Mouse (Mus musculus) embryonic facial prominence, embryonic 13.5 days (tissue): ENCODE measurements around the gene Igsf6. TPM values are rescaled to one million over a fixed set of nuclear protein-coding genes. Genes with fewer than 3 reads are reported as not detected.

Experiments
- ATAC-seq: fragments of 200-750 bp; cut with Nextera tagmentation; 2 replicates; pipeline ENCODE4 v1.8.0; 2017; ENCODE audit warnings: low read depth; ENCODE audit not compliant: insufficient number of reproducible peaks, insufficient read depth, low FRiP score, low TSS enrichment
- H3K27ac ChIP-seq: fragments of 300-500 bp; sonication (generic); 2 replicates; pipeline ENCODE4 v1.5.1; 2015; ENCODE audit warnings: moderate library complexity, mild to moderate bottlenecking, inconsistent platforms
- H3K27me3 ChIP-seq: fragments of 300-500 bp; sonication (generic); 2 replicates; pipeline ENCODE4 v1.6.1; 2015; ENCODE audit warnings: mild to moderate bottlenecking, inconsistent platforms
- H3K36me3 ChIP-seq: fragments of 300-500 bp; sonication (generic); 2 replicates; pipeline ENCODE4 v1.6.1; 2015; ENCODE audit warnings: mild to moderate bottlenecking, inconsistent platforms
- H3K4me1 ChIP-seq: fragments of 300-500 bp; sonication (generic); 2 replicates; pipeline ENCODE4 v1.6.1; 2015; ENCODE audit warnings: inconsistent platforms
- H3K4me2 ChIP-seq: fragments of 300-500 bp; sonication (generic); 2 replicates; pipeline ENCODE4 v1.6.1; 2015; ENCODE audit warnings: moderate library complexity, mild to moderate bottlenecking, inconsistent platforms
- H3K4me3 ChIP-seq: fragments of 300-500 bp; sonication (generic); 2 replicates; pipeline ENCODE4 v1.5.1; 2015; ENCODE audit warnings: mild to moderate bottlenecking, inconsistent platforms
- H3K9ac ChIP-seq: fragments of 300-500 bp; sonication (generic); 2 replicates; pipeline ENCODE4 v1.6.1; 2015; ENCODE audit warnings: mild to moderate bottlenecking, inconsistent platforms
- H3K9me3 ChIP-seq: fragments of 300-500 bp; sonication (generic); 2 replicates; pipeline ENCODE4 v1.6.1; 2016; ENCODE audit warnings: inconsistent platforms
- WGBS: fragments of 180-500 bp; shearing (Covaris S2); methylation state at CpG from one replicate; pipeline ENCODE4 v1.1.7; 2015; ENCODE audit warnings: mixed read lengths; 5-methylcytosine and 5-hydroxymethylcytosine counted together
- polyA plus RNA-seq: library from polyadenylated mRNA; unstranded; fragments of >200 nt; fragmentation: Nextera tagmentation; extraction: Ambion mirVana; gene quantifications from 2 replicates; pipeline ENCODE4 v1.2.1, GENCODE M21; 2015

The Igsf6 gene
- polyA plus RNA-seq, 1 experiment from 2014 or later, result 1.7 TPM

DNA sequence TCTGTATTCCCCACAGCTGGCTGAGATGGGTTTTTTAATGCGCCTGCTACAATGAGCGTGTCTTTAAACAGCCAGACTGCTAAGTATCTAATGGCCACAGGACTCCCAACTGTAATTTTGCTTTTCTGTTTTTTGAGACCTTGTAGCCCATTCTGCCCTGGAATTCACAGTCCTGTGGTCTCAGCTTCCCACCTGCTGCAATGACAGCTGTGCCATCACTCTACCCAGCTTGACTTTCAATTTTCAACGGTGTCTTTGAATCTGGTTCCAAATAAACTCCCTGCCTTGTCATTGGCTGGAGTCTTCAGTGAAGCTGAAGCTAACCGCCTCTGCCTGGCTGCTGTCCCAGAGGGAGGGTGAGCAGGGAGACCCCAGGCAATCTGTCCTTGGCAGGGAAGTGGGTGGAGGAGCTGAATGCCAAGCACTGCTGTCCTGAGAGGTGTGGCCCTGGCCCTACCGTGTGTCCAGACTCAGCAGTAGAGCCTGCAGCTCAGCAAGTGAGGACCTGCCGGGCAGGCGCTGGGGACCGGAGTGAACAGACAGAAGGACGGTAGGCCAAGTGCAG, 8.7 kb upstream of the Igsf6 start:
- H3K4me2 ChIP-seq, result no peak overlapping the region
- no peaks in the 10 kb centered on the region for H3K9me3 ChIP-seq
- no peak; the same call in 1 of the 2 replicates for ATAC-seq
- H3K4me3 ChIP-seq, result no peak overlapping the region
- WGBS, result 67% methylated on average over 9 of the region's 9 CpGs
- no peak overlapping the region for H3K27ac ChIP-seq
- no peak overlapping the region for H3K9ac ChIP-seq
- H3K4me1 ChIP-seq, result peaks cover 20% of the 10 kb centered on the region
- peaks cover 15% of the 10 kb centered on the region for H3K36me3 ChIP-seq
- no peaks in the 10 kb centered on the region for H3K27me3 ChIP-seq

DNA sequence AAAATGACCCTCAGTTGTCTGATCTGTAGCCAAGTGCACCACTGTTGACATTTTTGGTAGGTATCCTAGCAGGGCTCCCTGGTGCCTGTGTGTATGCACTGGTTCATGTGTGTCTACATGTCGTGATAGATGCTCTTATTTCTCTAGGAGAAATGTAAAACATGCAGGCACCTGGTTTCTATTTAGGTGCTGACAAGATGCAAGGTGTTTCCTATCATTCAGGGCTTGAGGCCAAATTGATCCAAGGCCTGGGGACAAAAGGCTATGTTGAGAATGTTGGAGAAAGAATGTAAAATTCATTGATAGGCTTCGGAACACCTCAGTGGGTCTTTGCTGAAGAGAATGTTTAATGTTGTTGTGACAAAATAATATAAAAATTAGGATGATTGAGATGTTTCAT, 7.4 kb upstream of the Igsf6 start:
- H3K27me3 ChIP-seq, result no peaks in the 10 kb centered on the region
- H3K36me3 ChIP-seq, result peaks cover 22% of the 10 kb centered on the region
- H3K4me2 ChIP-seq, result no peak overlapping the region
- no peak for ATAC-seq
- H3K27ac ChIP-seq, result no peak overlapping the region
- no peak overlapping the region for H3K4me3 ChIP-seq
- no peak overlapping the region for H3K9ac ChIP-seq
- H3K4me1 ChIP-seq, result peaks cover 20% of the 10 kb centered on the region
- 38% methylated on average over 2 of the region's 2 CpGs for WGBS
- H3K9me3 ChIP-seq, result no peaks in the 10 kb centered on the region

DNA sequence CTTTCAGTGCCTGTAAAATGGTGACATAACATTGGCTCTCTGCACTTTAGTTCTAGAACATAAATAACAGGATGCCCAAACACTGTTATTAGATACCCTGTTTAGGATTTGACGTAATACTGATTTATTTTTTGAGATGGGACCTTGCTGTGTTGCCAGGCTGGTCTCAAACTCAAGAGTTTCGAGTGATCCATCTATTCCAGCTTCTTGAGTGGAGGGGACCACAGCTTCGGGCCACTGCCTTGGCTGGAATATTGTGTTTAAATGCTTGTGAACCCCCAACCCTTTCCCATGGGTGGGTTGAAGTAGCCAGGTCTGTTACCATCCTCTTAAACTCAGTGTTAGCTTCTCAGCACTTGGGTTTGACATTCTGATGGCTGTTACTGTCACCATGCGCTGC, 7.0 kb upstream of the Igsf6 start, which contains the start of gene Otoa:
TSS of gene Otoa (plus strand) at position 301 of the 400 bp plus-strand sequence.
- Histone ChIP-seq H3K27me3 (no peaks in the 10 kb centered on the region), H3K4me2 (no peak within 1 kb of the TSS), H3K27ac (no peak within 1 kb of the TSS), H3K4me1 (peaks cover 20% of the 10 kb centered on the region), H3K36me3 (peaks cover 26% of the 10 kb centered on the region), H3K4me3 (no peak within 1 kb of the TSS), H3K9me3 (no peaks in the 10 kb centered on the region), H3K9ac (no peak within 1 kb of the TSS)
- 81% methylated on average over 4 of the region's 4 CpGs for WGBS
- no peak for ATAC-seq

DNA sequence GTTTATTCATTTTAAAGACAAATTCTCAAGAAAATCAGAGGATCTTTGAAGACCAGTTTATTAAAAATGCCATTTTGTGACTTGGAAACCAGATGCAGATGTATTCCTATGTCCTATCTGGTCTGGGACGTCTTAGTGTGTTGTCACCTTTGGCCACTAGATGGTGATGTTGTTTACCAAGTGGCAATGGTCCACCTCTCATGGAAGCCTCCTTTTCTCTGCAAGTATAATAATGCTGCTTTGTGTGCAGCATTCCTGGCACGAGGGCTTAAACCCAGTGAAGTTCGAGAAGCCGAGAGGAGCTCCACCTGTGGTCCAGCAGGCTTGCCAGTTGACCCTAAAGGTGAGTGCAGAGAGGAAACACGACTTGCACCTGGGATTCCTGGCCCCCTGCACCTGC, 3.5 kb upstream of the Igsf6 start:
- 6% methylated on average over 5 of the region's 5 CpGs for WGBS
- Histone ChIP-seq H3K4me3 (no peak overlapping the region), H3K4me2 (no peak overlapping the region), H3K9me3 (no peaks in the 10 kb centered on the region), H3K27ac (no peak overlapping the region), H3K27me3 (no peaks in the 10 kb centered on the region), H3K4me1 (peaks cover 2% of the 10 kb centered on the region; the same call in 1 of the 2 replicates), H3K36me3 (peaks cover 47% of the 10 kb centered on the region), H3K9ac (no peak overlapping the region)
- ATAC-seq, result peak; percentile 26; the same call in 1 of the 2 replicates

DNA sequence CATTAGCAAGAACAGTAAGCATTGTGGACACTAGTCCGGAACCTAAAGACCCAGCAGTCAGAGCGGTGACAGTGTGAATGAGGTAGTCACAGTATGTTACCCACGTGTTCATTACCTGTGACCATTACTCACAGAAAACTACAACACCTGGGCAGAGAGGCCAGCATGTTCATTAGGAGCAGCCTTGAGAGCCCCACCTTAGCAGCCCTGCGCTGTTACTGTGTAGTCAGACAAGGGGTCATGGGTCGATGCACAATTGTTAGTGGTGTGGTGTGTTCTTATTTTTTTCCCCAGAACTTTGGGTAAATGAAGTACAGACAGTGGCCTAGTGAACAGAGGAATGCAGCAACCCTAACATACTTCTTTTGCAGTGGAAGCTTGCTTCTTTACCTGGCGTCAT, 2.9 kb upstream of the Igsf6 start:
- WGBS, result 90% methylated on average over 6 of the region's 6 CpGs
- Histone ChIP-seq H3K4me2 (no peak overlapping the region), H3K27ac (no peak overlapping the region), H3K4me3 (no peak overlapping the region), H3K4me1 (no peaks in the 10 kb centered on the region), H3K27me3 (no peaks in the 10 kb centered on the region), H3K9me3 (no peaks in the 10 kb centered on the region), H3K36me3 (peaks cover 47% of the 10 kb centered on the region), H3K9ac (no peak overlapping the region)
- no peak for ATAC-seq

DNA sequence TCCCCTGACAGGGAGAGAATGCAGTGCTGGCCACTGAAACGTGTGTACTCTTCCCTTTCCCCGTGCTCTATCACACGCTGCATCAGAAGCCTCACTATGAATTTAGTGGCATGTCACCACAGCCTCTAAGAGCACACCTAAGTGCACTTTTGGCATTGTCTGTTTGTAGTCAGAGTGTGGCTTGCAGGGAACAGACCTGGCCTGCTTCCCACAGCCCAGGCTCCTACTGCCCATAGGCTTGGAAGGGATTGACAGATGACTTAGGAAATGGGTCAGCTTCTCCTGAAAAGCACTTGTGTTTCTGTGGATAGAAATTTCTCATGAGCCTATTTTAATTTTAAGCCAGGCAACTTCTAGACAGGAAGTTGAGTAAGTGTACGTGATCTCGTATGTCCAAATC, 1.0 kb upstream of the Igsf6 start:
- H3K9me3 ChIP-seq, result no peaks in the 10 kb centered on the region
- no peaks in the 10 kb centered on the region for H3K27me3 ChIP-seq
- H3K4me3 ChIP-seq, result no peak overlapping the region
- no peak overlapping the region for H3K9ac ChIP-seq
- ATAC-seq, result no peak
- H3K4me1 ChIP-seq, result no peaks in the 10 kb centered on the region
- peaks cover 60% of the 10 kb centered on the region for H3K36me3 ChIP-seq
- no peak overlapping the region for H3K4me2 ChIP-seq
- H3K27ac ChIP-seq, result no peak overlapping the region
- 86% methylated on average over 5 of the region's 5 CpGs for WGBS

DNA sequence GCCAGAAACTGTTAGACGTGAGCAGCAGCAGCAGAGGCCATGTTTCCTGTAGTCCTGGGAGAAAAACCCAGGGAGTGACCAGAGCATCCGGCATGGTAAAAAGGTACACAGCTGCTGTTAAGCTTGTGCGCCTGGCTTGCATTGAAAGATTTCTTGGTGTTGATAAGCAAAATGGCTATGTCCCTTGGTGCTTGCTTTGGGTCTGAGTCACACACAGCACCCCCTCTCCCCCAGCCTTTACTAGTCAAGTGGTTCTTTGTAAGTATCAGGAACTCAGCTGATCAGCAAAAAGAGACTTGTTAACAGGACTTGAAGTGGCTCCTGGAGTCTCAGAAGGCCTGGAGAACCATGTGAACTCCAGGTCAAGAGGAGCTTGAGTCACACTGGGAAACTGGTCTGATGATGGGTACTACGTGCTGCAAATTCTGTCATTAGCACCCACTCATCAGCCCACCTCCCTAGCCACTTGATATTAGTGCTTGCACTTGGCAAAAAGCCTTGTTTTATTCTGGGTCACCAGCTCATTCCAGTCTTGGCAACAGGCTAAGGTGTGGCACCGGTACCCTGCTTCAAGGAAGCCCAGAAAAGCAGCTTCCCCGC, 529 bp upstream of the Igsf6 start:
- Histone ChIP-seq H3K27me3 (no peaks in the 10 kb centered on the region), H3K27ac (no peak overlapping the region), H3K4me2 (no peak overlapping the region), H3K36me3 (peaks cover 60% of the 10 kb centered on the region), H3K4me3 (no peak overlapping the region), H3K9ac (no peak overlapping the region), H3K4me1 (no peaks in the 10 kb centered on the region), H3K9me3 (no peaks in the 10 kb centered on the region)
- ATAC-seq, result no peak
- WGBS, result 88% methylated on average over 6 of the region's 6 CpGs

DNA sequence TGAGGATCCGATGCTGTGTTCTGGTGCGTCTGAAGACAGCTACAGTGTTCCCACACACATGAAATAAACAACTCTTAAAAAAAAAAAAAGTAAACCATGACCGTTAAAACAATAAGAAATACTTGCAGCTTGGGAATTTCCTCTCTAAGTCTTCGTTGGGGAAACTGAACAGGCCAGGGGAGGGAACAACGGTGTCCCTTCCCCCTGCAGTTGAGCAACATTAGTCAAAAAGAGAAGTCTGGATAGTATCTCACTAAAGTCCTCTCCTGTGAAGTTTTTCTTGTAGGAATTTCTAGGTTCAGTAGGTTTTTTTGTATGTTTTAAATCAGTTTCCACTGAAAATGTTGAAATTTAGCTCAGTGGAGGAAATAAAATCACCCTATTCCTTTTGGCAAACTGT, 1.9 kb downstream of the Igsf6 start:
- Histone ChIP-seq H3K9me3 (no peaks in the 10 kb centered on the region), H3K27ac (no peak overlapping the region), H3K4me3 (no peak overlapping the region), H3K4me2 (no peak overlapping the region), H3K9ac (no peak overlapping the region), H3K27me3 (no peaks in the 10 kb centered on the region), H3K36me3 (peaks cover 63% of the 10 kb centered on the region), H3K4me1 (no peaks in the 10 kb centered on the region)
- WGBS, result 84% methylated on average over 5 of the region's 5 CpGs
- ATAC-seq, result no peak

DNA sequence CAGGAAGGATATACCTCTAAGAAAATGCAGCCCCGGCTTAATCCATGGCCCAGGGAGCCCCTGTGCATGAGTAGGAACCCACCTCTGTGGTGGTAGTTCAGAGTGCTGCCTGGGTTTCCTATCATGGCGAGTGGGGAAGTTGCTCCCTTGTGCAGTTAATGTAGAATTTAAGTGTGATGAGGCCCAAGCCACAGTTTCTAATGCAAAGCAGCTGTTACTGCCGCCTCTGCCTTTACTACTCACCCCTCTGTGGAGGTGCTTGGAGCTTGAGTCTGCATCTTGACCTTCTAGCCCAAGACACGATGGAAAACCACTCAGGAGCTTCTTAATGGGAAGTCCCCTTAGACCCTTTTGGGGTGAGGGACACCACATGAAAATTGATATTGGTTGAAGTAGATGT, 3.1 kb downstream of the Igsf6 start:
- H3K4me2 ChIP-seq, result no peak overlapping the region
- 74% methylated on average over 4 of the region's 4 CpGs for WGBS
- H3K27me3 ChIP-seq, result no peaks in the 10 kb centered on the region
- no peak overlapping the region for H3K27ac ChIP-seq
- peaks cover 56% of the 10 kb centered on the region for H3K36me3 ChIP-seq
- no peak for ATAC-seq
- H3K9me3 ChIP-seq, result no peaks in the 10 kb centered on the region
- no peaks in the 10 kb centered on the region for H3K4me1 ChIP-seq
- no peak overlapping the region for H3K9ac ChIP-seq
- H3K4me3 ChIP-seq, result no peak overlapping the region

DNA sequence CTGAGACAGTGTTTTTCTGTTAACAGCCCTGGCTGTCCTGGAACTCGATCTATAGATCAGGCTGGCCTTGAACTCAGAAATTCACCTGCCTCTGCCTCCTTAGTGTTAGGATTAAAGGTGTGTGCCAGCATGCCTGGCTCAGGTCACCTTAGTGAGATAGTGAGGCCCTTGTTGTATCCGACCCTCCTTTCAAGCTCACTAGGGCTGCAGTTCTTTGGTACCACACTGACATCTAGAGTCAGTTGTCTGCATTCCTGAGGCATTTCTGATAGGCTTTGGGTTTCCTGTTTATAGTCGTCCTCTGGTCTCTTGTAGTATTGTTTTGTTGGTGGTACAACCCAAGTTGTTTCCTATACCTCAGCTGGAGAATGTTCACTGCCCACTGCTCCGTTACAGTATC, 10.1 kb downstream of the Igsf6 start:
- Histone ChIP-seq H3K27ac (no peak overlapping the region), H3K9ac (no peak overlapping the region), H3K4me1 (no peaks in the 10 kb centered on the region), H3K4me3 (no peak overlapping the region), H3K4me2 (no peak overlapping the region), H3K27me3 (no peaks in the 10 kb centered on the region), H3K9me3 (no peaks in the 10 kb centered on the region), H3K36me3 (peaks cover 27% of the 10 kb centered on the region)
- no peak for ATAC-seq
- WGBS, result 60% methylated on average over 4 of the region's 4 CpGs

DNA sequence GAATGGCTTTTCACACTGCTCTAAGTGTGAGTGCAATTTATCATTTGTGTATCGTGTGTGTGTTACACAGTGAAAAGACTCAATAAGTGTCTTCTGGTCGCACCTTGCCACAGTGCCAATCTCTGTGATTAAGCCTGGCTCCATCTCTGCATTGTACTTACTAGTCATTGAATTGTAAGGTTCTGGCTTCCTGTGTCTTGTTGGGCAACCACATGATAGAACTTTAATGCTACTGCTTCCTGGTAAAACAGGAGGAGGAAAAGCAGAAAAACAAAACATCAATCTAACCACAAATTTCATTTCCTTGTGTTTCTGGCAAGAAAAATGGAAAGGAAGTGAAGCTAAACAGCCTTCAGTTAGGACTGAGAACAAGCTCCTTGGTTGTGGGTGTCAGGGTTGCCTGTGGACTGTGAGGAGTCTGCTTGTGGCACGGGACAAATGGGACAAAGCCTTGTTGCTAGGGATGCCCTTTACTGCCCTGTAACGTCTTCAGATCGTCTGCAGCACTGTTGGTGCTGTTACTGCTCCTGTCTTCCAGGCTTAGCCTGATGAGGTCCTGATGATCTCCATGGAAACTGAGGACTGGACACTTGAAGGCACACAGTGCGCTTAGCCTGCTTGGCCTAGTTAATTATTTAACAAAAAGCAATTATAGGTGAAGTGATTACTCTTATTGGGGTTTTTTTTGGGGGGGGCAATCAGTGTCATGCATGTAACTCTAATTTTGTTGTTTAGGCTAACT, 14.7 kb downstream of the Igsf6 start:
- Histone ChIP-seq H3K27ac (no peak overlapping the region), H3K4me3 (no peak overlapping the region), H3K9me3 (no peaks in the 10 kb centered on the region), H3K27me3 (no peaks in the 10 kb centered on the region), H3K36me3 (peaks cover 53% of the 10 kb centered on the region), H3K9ac (no peak overlapping the region), H3K4me2 (no peak overlapping the region), H3K4me1 (no peaks in the 10 kb centered on the region)
- ATAC-seq, result no peak
- WGBS, result 75% methylated on average over 6 of the region's 6 CpGs

DNA sequence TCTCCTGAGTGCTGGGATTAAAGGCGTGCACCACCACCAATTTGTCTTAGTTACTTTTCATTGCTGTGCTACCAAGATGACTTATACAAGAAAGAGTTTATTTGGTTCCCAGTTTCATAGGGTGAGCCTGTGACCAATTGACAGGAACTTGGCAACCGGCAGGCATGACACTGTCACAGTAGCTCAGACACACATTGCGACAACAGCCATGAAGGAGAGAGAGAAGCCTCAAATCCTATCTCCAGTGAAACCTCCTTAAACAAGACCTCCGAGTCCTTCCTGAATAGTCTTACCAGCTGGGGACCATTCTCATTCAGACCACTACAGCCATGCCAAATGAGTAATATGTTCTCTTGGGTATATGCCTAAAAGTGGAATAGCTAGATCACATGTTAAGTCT, 21.3 kb downstream of the Igsf6 start:
- Histone ChIP-seq H3K27ac (no peak overlapping the region), H3K9me3 (no peaks in the 10 kb centered on the region), H3K4me3 (no peak overlapping the region), H3K27me3 (no peaks in the 10 kb centered on the region), H3K4me1 (no peaks in the 10 kb centered on the region), H3K4me2 (no peak overlapping the region), H3K9ac (no peak overlapping the region), H3K36me3 (peaks cover 61% of the 10 kb centered on the region)
- WGBS, result 84% methylated on average over 4 of the region's 4 CpGs
- ATAC-seq, result no peak
